Mouse (Mus musculus): ENCODE results near the gene Cxcl9.

Cxcl9 gene

GRCm38 (mm10) chr5:92277437-92278394 is 50.2 kb downstream of the Cxcl9 start, which contains the start of gene Naaa:
TSS of gene Naaa (minus strand) at chr5:92278170.
- DNase-seq, result peak; percentile 92 to 94

All from kidney, postnatal 36 days (tissue).